Mouse (Mus musculus) cerebellum, postnatal 10 days (tissue): ENCODE data around the gene Cdc25b.

Source experiments
- DNase-seq, 2 experiments: peaks; one replicate each; pipeline ENCODE4 v3.0.0; 2021; ENCODE audit warnings: mixed read lengths in 2 of 2

Gene Cdc25b

GRCm38 (mm10) chr2:131186771-131187601 is at the start of gene Cdc25b, which contains the start of gene Spef1:
Cdc25b (plus strand) TSS chr2:131186949.
Spef1 (minus strand) TSS chr2:131187282.
- peak; percentile 90 to 93 for DNase-seq

GRCm38 (mm10) chr2:131138296-131138695 is 48.5 kb upstream of the Cdc25b start:
- no peak for DNase-seq

GRCm38 (mm10) chr2:131138760-131139159 is 48.0 kb upstream of the Cdc25b start:
- no peak for DNase-seq

- DNase-seq, result no peak
Measured at GRCm38 (mm10) chr2:131139287-131139686, 47.5 kb upstream of the Cdc25b start.

GRCm38 (mm10) chr2:131139886-131140532 is 46.7 kb upstream of the Cdc25b start:
- no peak for DNase-seq

- DNase-seq, result no peak
Measured at GRCm38 (mm10) chr2:131140533-131140905, 46.2 kb upstream of the Cdc25b start.

GRCm38 (mm10) chr2:131141336-131141986 is 45.3 kb upstream of the Cdc25b start:
- DNase-seq, result no peak

- peak; percentile 72 to 75 for DNase-seq
Measured at GRCm38 (mm10) chr2:131142592-131142991, 44.2 kb upstream of the Cdc25b start.

GRCm38 (mm10) chr2:131143007-131143780 is 43.6 kb upstream of the Cdc25b start:
- DNase-seq, result no peak

GRCm38 (mm10) chr2:131145121-131145520 is 41.6 kb upstream of the Cdc25b start:
- no peak for DNase-seq

GRCm38 (mm10) chr2:131145536-131145935 is 41.2 kb upstream of the Cdc25b start:
- DNase-seq, result no peak

GRCm38 (mm10) chr2:131146193-131147042 is 40.3 kb upstream of the Cdc25b start:
- no peak for DNase-seq

- no peak for DNase-seq
Measured at GRCm38 (mm10) chr2:131147043-131147365, 39.7 kb upstream of the Cdc25b start.

GRCm38 (mm10) chr2:131148353-131149253 is 38.1 kb upstream of the Cdc25b start:
- DNase-seq, result no peak

GRCm38 (mm10) chr2:131149254-131149578 is 37.5 kb upstream of the Cdc25b start:
- no peak for DNase-seq

- no peak for DNase-seq
Measured at GRCm38 (mm10) chr2:131152166-131152730, 34.5 kb upstream of the Cdc25b start.

- no peak for DNase-seq
Measured at GRCm38 (mm10) chr2:131154036-131154435, 32.7 kb upstream of the Cdc25b start.

GRCm38 (mm10) chr2:131156987-131157386 is 29.8 kb upstream of the Cdc25b start:
- no peak for DNase-seq

GRCm38 (mm10) chr2:131159491-131159910 is 27.2 kb upstream of the Cdc25b start:
- no peak for DNase-seq

GRCm38 (mm10) chr2:131159938-131160581 is 26.7 kb upstream of the Cdc25b start, which contains the start of gene 1700037H04Rik:
1700037H04Rik (minus strand) TSS chr2:131160081.
- DNase-seq, result peak; percentile 99
